Mouse (Mus musculus) megakaryocyte, embryonic 14.5 days (primary cell): ENCODE measurements at regions not wholly inside any gene's neighbourhood (a gene's known extent, or its start where the extent isn't known, plus 50 kb on each side); places are given as distances from the start of the nearest gene placed in this dataset.

Experiments used
- FLI1 ChIP-seq: IDR thresholded peaks from 2 replicates; pipeline ENCODE4 v1.6.1; 2012; ENCODE audit warnings: low read length, inconsistent platforms, mixed read lengths
- GATA1 ChIP-seq: IDR thresholded peaks from 3 replicates; pipeline ENCODE4 v1.6.1; 2012; ENCODE audit warnings: mixed read lengths, low read length, inconsistent platforms, borderline replicate concordance

GRCm38 (mm10) chr17:65082249-65082648, 246.4 kb upstream of the 4930583I09Rik start:
- TF ChIP-seq FLI1 (no peak), GATA1 (no peak)
